Mouse (Mus musculus): ENCODE results near the gene Rfc1. TPM values are rescaled to one million over a fixed set of nuclear protein-coding genes. Genes with fewer than 3 reads are reported as not detected.

The Rfc1 gene
- 31.8 and 32.3 TPM in 2 replicates for polyA plus RNA-seq (2015; fragmentation: Nextera tagmentation; extraction: Ambion mirVana)

GRCm38 (mm10) chr5:65335298-65336074, at the start of gene Rfc1:
TSS of gene Rfc1 (minus strand) at chr5:65335670.
- WGBS, result under 1% methylated on average over 64 of the region's 65 CpGs
- no peaks in the 10 kb centered on the region for H3K27me3 ChIP-seq (replicated peaks; ENCODE audit: control insufficient read depth, insufficient read depth, low read length)
- H3K36me3 ChIP-seq (ENCODE audit: control insufficient read depth, insufficient read depth, low read length), result no peaks in the 10 kb centered on the region
- H3K27ac ChIP-seq (ENCODE audit: low read depth, low read length), result peak within 1 kb of the TSS; percentile 57; the same call in 1 of the 2 replicates
- H3K4me1 ChIP-seq (ENCODE audit: control insufficient read depth, insufficient read depth, low read depth, low read length), result peaks cover 8% of the 10 kb centered on the region
- H3K4me3 ChIP-seq (ENCODE audit: low read length), result peak within 1 kb of the TSS; percentile 70
- peak; percentile 99 for ATAC-seq
- no peaks in the 10 kb centered on the region for H3K9me3 ChIP-seq (ENCODE audit: control insufficient read depth, low read length)
- H3K9ac ChIP-seq (ENCODE audit: low read depth, low read length), result peak within 1 kb of the TSS; percentile 75
- peak within 1 kb of the TSS; percentile 81 for H3K4me2 ChIP-seq (ENCODE audit: low read length)

GRCm38 (mm10) chr5:65374746-65375145, 39.3 kb upstream of the Rfc1 start:
- ATAC-seq, result no peak
- WGBS, result 85% methylated on average over 7 of the region's 7 CpGs

DNA sequence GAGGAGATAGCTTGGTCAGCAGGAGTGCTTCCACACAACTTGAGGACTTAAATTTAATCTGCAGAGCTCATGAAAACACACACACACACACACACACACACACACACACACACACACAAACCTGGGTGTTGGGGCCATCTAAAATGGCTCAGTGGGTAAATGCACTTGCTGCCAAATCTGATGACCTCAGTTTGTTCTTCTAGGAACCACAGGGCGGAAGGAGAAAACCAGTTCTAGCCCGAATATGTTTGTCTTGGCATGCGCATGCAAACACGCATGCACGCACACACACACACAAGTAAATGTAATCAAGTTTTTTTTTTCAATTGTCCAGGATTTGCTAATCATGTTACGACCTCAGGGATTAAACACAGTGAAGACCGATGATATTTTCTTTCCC, 36.1 kb upstream of the Rfc1 start:
- H3K4me2 ChIP-seq (ENCODE audit: low read length), result no peak overlapping the region
- H3K4me1 ChIP-seq (ENCODE audit: control insufficient read depth, insufficient read depth, low read depth, low read length), result no peaks in the 10 kb centered on the region
- no peaks in the 10 kb centered on the region for H3K36me3 ChIP-seq (ENCODE audit: control insufficient read depth, insufficient read depth, low read length)
- no peak overlapping the region for H3K27ac ChIP-seq (ENCODE audit: low read depth, low read length)
- H3K27me3 ChIP-seq (replicated peaks; ENCODE audit: control insufficient read depth, insufficient read depth, low read length), result no peaks in the 10 kb centered on the region
- 93% methylated on average over 7 of the region's 7 CpGs for WGBS
- H3K9ac ChIP-seq (ENCODE audit: low read depth, low read length), result no peak overlapping the region
- H3K9me3 ChIP-seq (ENCODE audit: control insufficient read depth, low read length), result no peaks in the 10 kb centered on the region
- H3K4me3 ChIP-seq (ENCODE audit: low read length), result no peak overlapping the region
- ATAC-seq, result no peak

More at GRCm38 (mm10) chr5:65374746-65375145, 39.3 kb upstream of the Rfc1 start:
- H3K4me2 ChIP-seq (ENCODE audit: low read length), result no peak overlapping the region
- H3K9ac ChIP-seq (ENCODE audit: low read depth, low read length), result no peak overlapping the region
- H3K4me3 ChIP-seq (ENCODE audit: low read length), result no peak overlapping the region
- H3K9me3 ChIP-seq (ENCODE audit: control insufficient read depth, low read length), result no peaks in the 10 kb centered on the region
- H3K27ac ChIP-seq (ENCODE audit: low read depth, low read length), result no peak overlapping the region
- H3K4me1 ChIP-seq (ENCODE audit: control insufficient read depth, insufficient read depth, low read depth, low read length), result no peaks in the 10 kb centered on the region
- H3K27me3 ChIP-seq (replicated peaks; ENCODE audit: control insufficient read depth, insufficient read depth, low read length), result no peaks in the 10 kb centered on the region
- no peaks in the 10 kb centered on the region for H3K36me3 ChIP-seq (ENCODE audit: control insufficient read depth, insufficient read depth, low read length)

DNA sequence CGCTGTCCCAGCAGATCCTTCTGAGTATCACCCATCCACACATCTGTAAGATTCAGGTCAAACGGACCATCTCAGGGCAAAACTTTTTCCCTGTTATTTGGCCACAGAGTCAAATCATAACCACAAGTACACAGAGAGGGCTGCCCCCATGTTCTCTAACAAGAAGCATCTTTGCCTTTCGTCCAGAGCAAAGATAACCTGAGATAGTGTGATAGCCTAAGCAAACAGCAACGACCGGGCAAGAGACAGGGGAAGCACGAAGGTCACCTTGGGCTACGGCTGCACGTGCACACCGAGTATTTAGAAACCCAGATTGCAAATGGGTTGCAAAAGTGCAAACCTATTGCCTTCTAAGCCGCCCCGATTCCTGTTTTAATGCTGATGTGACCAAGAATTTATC, 32.4 kb upstream of the Rfc1 start:
- H3K36me3 ChIP-seq (ENCODE audit: control insufficient read depth, insufficient read depth, low read length), result no peaks in the 10 kb centered on the region
- no peak for ATAC-seq
- no peaks in the 10 kb centered on the region for H3K27me3 ChIP-seq (replicated peaks; ENCODE audit: control insufficient read depth, insufficient read depth, low read length)
- no peak overlapping the region for H3K27ac ChIP-seq (ENCODE audit: low read depth, low read length)
- no peak overlapping the region for H3K9ac ChIP-seq (ENCODE audit: low read depth, low read length)
- H3K4me3 ChIP-seq (ENCODE audit: low read length), result no peak overlapping the region
- WGBS, result 89% methylated on average over 11 of the region's 11 CpGs
- no peaks in the 10 kb centered on the region for H3K4me1 ChIP-seq (ENCODE audit: control insufficient read depth, insufficient read depth, low read depth, low read length)
- H3K9me3 ChIP-seq (ENCODE audit: control insufficient read depth, low read length), result no peaks in the 10 kb centered on the region
- no peak overlapping the region for H3K4me2 ChIP-seq (ENCODE audit: low read length)

GRCm38 (mm10) chr5:65357771-65358170, 22.3 kb upstream of the Rfc1 start:
- H3K9ac ChIP-seq (ENCODE audit: low read depth, low read length), result no peak overlapping the region
- 90% methylated on average over 3 of the region's 3 CpGs for WGBS
- H3K4me2 ChIP-seq (ENCODE audit: low read length), result no peak overlapping the region
- ATAC-seq, result no peak
- H3K4me1 ChIP-seq (ENCODE audit: control insufficient read depth, insufficient read depth, low read depth, low read length), result no peaks in the 10 kb centered on the region
- H3K4me3 ChIP-seq (ENCODE audit: low read length), result no peak overlapping the region
- H3K36me3 ChIP-seq (ENCODE audit: control insufficient read depth, insufficient read depth, low read length), result no peaks in the 10 kb centered on the region
- no peaks in the 10 kb centered on the region for H3K9me3 ChIP-seq (ENCODE audit: control insufficient read depth, low read length)
- H3K27me3 ChIP-seq (replicated peaks; ENCODE audit: control insufficient read depth, insufficient read depth, low read length), result no peaks in the 10 kb centered on the region
- no peak overlapping the region for H3K27ac ChIP-seq (ENCODE audit: low read depth, low read length)

- no peaks in the 10 kb centered on the region for H3K36me3 ChIP-seq (ENCODE audit: control insufficient read depth, insufficient read depth, low read length)
- ATAC-seq, result no peak
- no peak overlapping the region for H3K9ac ChIP-seq (ENCODE audit: low read depth, low read length)
- no peaks in the 10 kb centered on the region for H3K9me3 ChIP-seq (ENCODE audit: control insufficient read depth, low read length)
- WGBS, result 83% methylated on average over 6 of the region's 6 CpGs
- H3K27ac ChIP-seq (ENCODE audit: low read depth, low read length), result no peak overlapping the region
- no peaks in the 10 kb centered on the region for H3K4me1 ChIP-seq (ENCODE audit: control insufficient read depth, insufficient read depth, low read depth, low read length)
- no peak overlapping the region for H3K4me2 ChIP-seq (ENCODE audit: low read length)
- no peak overlapping the region for H3K4me3 ChIP-seq (ENCODE audit: low read length)
- no peaks in the 10 kb centered on the region for H3K27me3 ChIP-seq (replicated peaks; ENCODE audit: control insufficient read depth, insufficient read depth, low read length)
Observed at GRCm38 (mm10) chr5:65356851-65357250, 21.4 kb upstream of the Rfc1 start.

- H3K4me2 ChIP-seq (ENCODE audit: low read length), result no peak overlapping the region
- 72% methylated on average over 5 of the region's 5 CpGs for WGBS
- ATAC-seq, result no peak
Observed at GRCm38 (mm10) chr5:65354985-65355384, 19.5 kb upstream of the Rfc1 start.

DNA sequence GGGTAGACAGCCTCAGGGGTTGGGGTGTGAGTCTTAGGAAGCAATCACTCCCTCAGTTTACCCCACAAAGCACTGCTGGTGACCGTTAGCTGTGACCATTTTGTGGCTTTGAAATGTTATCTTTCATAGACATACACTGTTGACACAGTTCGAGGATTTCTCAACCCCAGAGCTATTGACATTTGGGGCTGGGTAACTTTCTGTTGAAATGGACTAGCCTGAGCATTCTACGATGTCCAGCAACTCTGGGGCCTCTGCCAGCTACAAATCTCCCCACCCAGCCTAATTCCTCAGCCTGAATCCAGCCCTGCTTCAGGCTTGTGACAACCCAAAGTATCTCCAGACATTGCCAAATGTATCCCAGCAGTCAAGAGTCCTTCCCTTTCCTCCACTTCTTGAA, 18.6 kb upstream of the Rfc1 start:
- H3K36me3 ChIP-seq (ENCODE audit: control insufficient read depth, insufficient read depth, low read length), result no peaks in the 10 kb centered on the region
- H3K9ac ChIP-seq (ENCODE audit: low read depth, low read length), result no peak overlapping the region
- H3K27me3 ChIP-seq (replicated peaks; ENCODE audit: control insufficient read depth, insufficient read depth, low read length), result no peaks in the 10 kb centered on the region
- no peaks in the 10 kb centered on the region for H3K4me1 ChIP-seq (ENCODE audit: control insufficient read depth, insufficient read depth, low read depth, low read length)
- H3K4me3 ChIP-seq (ENCODE audit: low read length), result no peak overlapping the region
- H3K4me2 ChIP-seq (ENCODE audit: low read length), result no peak overlapping the region
- WGBS, result 90% methylated on average over 3 of the region's 3 CpGs
- no peak overlapping the region for H3K27ac ChIP-seq (ENCODE audit: low read depth, low read length)
- no peak for ATAC-seq
- H3K9me3 ChIP-seq (ENCODE audit: control insufficient read depth, low read length), result no peaks in the 10 kb centered on the region

More at GRCm38 (mm10) chr5:65354985-65355384, 19.5 kb upstream of the Rfc1 start:
- H3K4me1 ChIP-seq (ENCODE audit: control insufficient read depth, insufficient read depth, low read depth, low read length), result no peaks in the 10 kb centered on the region
- no peak overlapping the region for H3K9ac ChIP-seq (ENCODE audit: low read depth, low read length)
- H3K9me3 ChIP-seq (ENCODE audit: control insufficient read depth, low read length), result no peaks in the 10 kb centered on the region
- no peak overlapping the region for H3K4me3 ChIP-seq (ENCODE audit: low read length)
- no peaks in the 10 kb centered on the region for H3K27me3 ChIP-seq (replicated peaks; ENCODE audit: control insufficient read depth, insufficient read depth, low read length)
- no peaks in the 10 kb centered on the region for H3K36me3 ChIP-seq (ENCODE audit: control insufficient read depth, insufficient read depth, low read length)
- H3K27ac ChIP-seq (ENCODE audit: low read depth, low read length), result no peak overlapping the region

DNA sequence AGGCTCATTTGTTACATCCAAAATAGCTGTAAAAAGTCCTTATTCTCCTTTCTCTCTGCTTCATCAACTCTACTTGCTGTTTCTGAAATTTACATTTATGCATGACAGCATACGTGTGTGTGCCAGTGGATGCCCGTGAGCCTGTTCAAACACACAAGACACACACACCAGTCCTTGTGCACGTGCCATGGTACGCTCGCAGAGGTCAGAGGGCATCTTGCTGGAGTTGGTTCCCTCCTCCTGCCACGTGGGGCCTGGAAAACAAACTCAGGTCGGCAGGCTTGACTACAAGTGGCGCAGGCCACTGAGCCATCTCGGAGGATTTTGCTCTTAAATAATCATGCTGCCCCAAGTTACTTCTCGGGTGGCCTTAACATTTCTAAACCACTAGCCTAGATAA, 15.0 kb upstream of the Rfc1 start:
- WGBS, result 60% methylated on average over 10 of the region's 10 CpGs
- ATAC-seq, result no peak
- Histone ChIP-seq H3K4me1 (ENCODE audit: control insufficient read depth, insufficient read depth, low read depth, low read length) (no peaks in the 10 kb centered on the region), H3K4me2 (ENCODE audit: low read length) (no peak overlapping the region), H3K27me3 (replicated peaks; ENCODE audit: control insufficient read depth, insufficient read depth, low read length) (no peaks in the 10 kb centered on the region), H3K9me3 (ENCODE audit: control insufficient read depth, low read length) (no peaks in the 10 kb centered on the region), H3K9ac (ENCODE audit: low read depth, low read length) (no peak overlapping the region), H3K4me3 (ENCODE audit: low read length) (no peak overlapping the region), H3K27ac (ENCODE audit: low read depth, low read length) (no peak overlapping the region), H3K36me3 (ENCODE audit: control insufficient read depth, insufficient read depth, low read length) (no peaks in the 10 kb centered on the region)
